Mouse (Mus musculus) small intestine, adult 2 months (tissue): ENCODE results near the gene Ift140.

Experiments
- CTCF ChIP-seq: fragments of 200-500 bp; IDR thresholded peaks from 2 replicates; pipeline ENCODE4 v1.5.1; 2012; ENCODE audit warnings: low read depth, mild to moderate bottlenecking, control low read depth, inconsistent platforms, low read length, moderate library complexity, mixed read lengths; ENCODE audit not compliant: insufficient replicate concordance, insufficient read length; ENCODE audit errors: extremely low read depth
- POLR2A ChIP-seq: fragments of 200-500 bp; IDR thresholded peaks from 2 replicates; pipeline ENCODE4 v1.6.1; 2012; ENCODE audit warnings: low read depth, mild to moderate bottlenecking, control low read depth, inconsistent platforms, low read length, moderate library complexity

GRCm38 (mm10) chr17:25100052-25100451, 84.2 kb downstream of the Ift140 start:
- TF ChIP-seq CTCF (no peak), POLR2A (no peak)
